Mouse (Mus musculus) brain, embryonic 14.5 days (tissue): ENCODE results near the gene Selenom.

Source experiments
- CTCF ChIP-seq: fragments of 200-500 bp; IDR thresholded peaks from 2 replicates; pipeline ENCODE4 v1.5.1; 2012; ENCODE audit warnings: inconsistent platforms, mild to moderate bottlenecking, moderate library complexity, borderline replicate concordance; ENCODE audit not compliant: insufficient read depth, insufficient read length; ENCODE audit errors: extremely low read depth
- POLR2A ChIP-seq: fragments of 200-500 bp; IDR thresholded peaks from 2 replicates; pipeline ENCODE4 v1.6.1; 2012; ENCODE audit warnings: mild to moderate bottlenecking, inconsistent platforms, borderline replicate concordance; ENCODE audit not compliant: poor library complexity, insufficient read depth, insufficient read length, severe bottlenecking; ENCODE audit errors: extremely low read depth

DNA sequence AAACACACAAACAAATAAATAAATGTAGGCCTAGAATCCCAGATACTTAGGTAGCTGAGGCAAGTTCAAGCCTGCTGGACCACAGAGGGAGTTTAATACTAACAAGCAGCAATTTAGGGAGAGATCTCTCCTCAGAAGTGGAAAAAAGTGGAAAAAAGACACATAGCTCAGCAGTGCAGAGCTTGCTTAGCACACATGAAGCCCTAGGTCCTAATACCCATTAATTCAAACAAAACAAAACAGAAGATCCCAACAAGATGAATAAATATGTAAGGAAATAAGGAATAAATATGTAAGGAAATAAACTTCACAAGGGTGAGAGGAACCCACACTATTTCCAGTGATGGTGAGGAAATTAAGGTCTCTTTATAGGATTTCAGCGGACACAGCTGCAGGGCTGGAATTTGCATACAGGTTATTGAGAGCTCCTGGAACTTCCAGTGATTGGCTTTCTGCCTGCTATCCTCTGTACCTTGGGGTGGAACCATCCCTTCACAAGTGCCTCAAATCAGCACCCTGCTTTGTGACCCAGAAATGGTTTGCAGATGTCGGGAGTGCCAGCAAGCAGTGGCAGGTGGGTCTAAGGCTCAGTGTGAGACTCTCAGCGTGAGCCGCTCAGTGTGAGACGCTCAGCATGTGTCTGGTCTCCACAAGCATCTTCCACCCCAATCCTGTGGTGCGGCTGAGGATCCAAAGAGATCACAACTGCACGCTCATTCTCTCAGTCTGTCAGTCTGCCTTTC is 9.5 kb downstream of the Selenom start:
- TF ChIP-seq CTCF: no peak
- no peak for TF ChIP-seq POLR2A
